Mouse (Mus musculus): Measurements from ENCODE around the gene Gpatch2. TPM values are rescaled to one million over a fixed set of nuclear protein-coding genes. Genes with fewer than 3 reads are reported as not detected.

Gpatch2 gene
- polyA plus RNA-seq, 1 experiment from 2014 or later = 21.3 TPM

DNA sequence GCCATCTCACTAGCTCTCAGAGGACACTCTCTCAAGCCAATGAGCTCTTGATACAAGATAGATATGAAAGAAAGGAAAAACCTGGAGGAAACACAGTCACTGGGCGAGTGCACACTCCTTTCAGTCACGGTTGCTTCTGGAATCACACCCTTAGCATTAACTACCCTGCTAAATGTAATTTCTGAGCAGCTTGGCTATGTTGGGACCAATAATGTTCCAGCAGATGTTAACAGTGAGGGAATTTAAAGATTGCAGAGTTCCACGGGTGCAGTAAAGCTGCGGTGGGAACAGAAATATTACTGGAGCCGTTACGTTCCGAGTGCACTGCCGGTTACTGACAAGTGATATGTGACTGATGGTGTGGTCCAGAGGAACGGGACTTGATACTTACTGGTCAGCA is 185.5 kb downstream of the Gpatch2 start:
- 88% methylated on average over 9 of the region's 9 CpGs for WGBS
- no peak for ATAC-seq (ENCODE audit: low FRiP score)

More for the DNA sequence above, 185.5 kb downstream of the Gpatch2 start:
- Histone ChIP-seq H3K4me2 (no peak overlapping the region), H3K27ac (no peak overlapping the region), H3K9me3 (no peaks in the 10 kb centered on the region), H3K9ac (no peak overlapping the region), H3K27me3 (no peaks in the 10 kb centered on the region), H3K4me3 (no peak overlapping the region), H3K4me1 (replicated peaks) (no peaks in the 10 kb centered on the region), H3K36me3 (no peaks in the 10 kb centered on the region)

Other genes with a start within 250 kb of the Gpatch2 start
- 0.21 and 0.23 TPM in 2 replicates for gene D1Pas1, start 248.1 kb upstream of the Gpatch2 start, polyA plus RNA-seq (2015; fragmentation: Nextera tagmentation; extraction: Ambion mirVana)
- 1.7 and 3.0 TPM in 2 replicates for gene Spata17, start within 50 bp of the Gpatch2 start, polyA plus RNA-seq (2015; fragmentation: Nextera tagmentation; extraction: Ambion mirVana)

Measured in hindbrain, embryonic 13.5 days (tissue).